Mouse (Mus musculus) neutrophil, adult 65 days (primary cell): Measurements from ENCODE around the gene Btbd35f21. TPM values are rescaled to one million over a fixed set of nuclear protein-coding genes. Genes with fewer than 3 reads are reported as not detected.

ENCODE experiments used
- total RNA-seq: library from RNA; stranded (reverse); gene quantifications from 2 replicates; pipeline ENCODE4 v1.2.4, GENCODE M21; 2023

Gene Btbd35f21
- not detected in 2 replicates for total RNA-seq

GRCm38 (mm10) chrX:32725809-32726208 is at the start of gene Btbd35f21:
TSS of gene Btbd35f21 (plus strand) at chrX:32726109.

Other genes with a start within 250 kb of the Btbd35f21 start
- gene Btbd35f1, start 166.1 kb upstream of the Btbd35f21 start, total RNA-seq = not detected in 2 replicates
- not detected in 2 replicates for gene Gm5926, start 75.4 kb upstream of the Btbd35f21 start, total RNA-seq
- not detected in 2 replicates for gene Btbd35f30, start 168.5 kb downstream of the Btbd35f21 start, total RNA-seq
- not detected in 2 replicates for gene Gm21789, start 215.7 kb downstream of the Btbd35f21 start, total RNA-seq
- gene Btbd35f5, start 247.8 kb downstream of the Btbd35f21 start, total RNA-seq = not detected in 2 replicates